Mouse (Mus musculus) brain, embryonic 14.5 days (tissue): ENCODE results near the gene Cxcl10.

Experiments used
- CTCF ChIP-seq: fragments of 200-500 bp; IDR thresholded peaks from 2 replicates; pipeline ENCODE4 v1.5.1; 2012; ENCODE audit warnings: inconsistent platforms, mild to moderate bottlenecking, moderate library complexity, borderline replicate concordance; ENCODE audit not compliant: insufficient read depth, insufficient read length; ENCODE audit errors: extremely low read depth
- POLR2A ChIP-seq: fragments of 200-500 bp; IDR thresholded peaks from 2 replicates; pipeline ENCODE4 v1.6.1; 2012; ENCODE audit warnings: mild to moderate bottlenecking, inconsistent platforms, borderline replicate concordance; ENCODE audit not compliant: poor library complexity, insufficient read depth, insufficient read length, severe bottlenecking; ENCODE audit errors: extremely low read depth

DNA sequence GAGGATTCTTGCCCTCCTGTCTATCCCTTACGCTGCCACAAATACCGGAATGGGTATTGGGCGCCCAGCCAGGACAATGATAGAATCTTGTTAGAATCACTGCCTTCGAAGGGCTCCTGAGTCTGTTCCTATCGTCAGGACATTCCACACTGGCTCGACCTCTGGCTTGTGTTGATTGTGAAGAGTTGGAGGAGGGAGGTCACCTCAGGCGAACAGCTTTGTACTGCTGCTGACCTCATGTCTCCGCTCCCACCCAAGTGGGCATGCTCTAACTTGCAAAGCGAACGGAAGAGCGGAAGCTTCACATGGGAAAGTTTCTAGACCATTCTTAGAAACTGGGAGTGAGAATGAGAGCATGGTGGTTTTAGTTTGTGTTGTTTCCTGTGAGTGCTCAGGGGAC is 38.7 kb upstream of the Cxcl10 start:
- TF ChIP-seq CTCF: no peak
- TF ChIP-seq POLR2A: no peak
